Mouse (Mus musculus) liver, embryonic 12.5 days (tissue): ENCODE results near the gene Bbs2. TPM values are rescaled to one million over a fixed set of nuclear protein-coding genes. Genes with fewer than 3 reads are reported as not detected.
"Not testable (repeated sequence)": the region's sequence is repeated elsewhere in the genome, so short reads cannot be mapped to it uniquely, and the experiment has no call there.

Experiments used
- ATAC-seq: fragments of 200-750 bp; cut with Nextera tagmentation; 2 replicates; pipeline ENCODE4 v1.8.0; 2017; ENCODE audit warnings: moderate number of reproducible peaks, mild to moderate bottlenecking, moderate library complexity
- H3K27ac ChIP-seq: fragments of 300-500 bp; sonication (generic); 2 replicates; pipeline ENCODE4 v1.5.1; 2016; ENCODE audit warnings: mild to moderate bottlenecking
- H3K27me3 ChIP-seq: fragments of 300-500 bp; sonication (generic); replicated peaks from 2 replicates; pipeline ENCODE4 v1.6.1; 2016; ENCODE audit warnings: mild to moderate bottlenecking, moderate library complexity
- H3K36me3 ChIP-seq: fragments of 300-500 bp; sonication (generic); 2 replicates; pipeline ENCODE4 v1.6.1; 2016; ENCODE audit warnings: mild to moderate bottlenecking, moderate library complexity
- H3K4me1 ChIP-seq: fragments of 300-500 bp; sonication (generic); 2 replicates; pipeline ENCODE4 v1.6.1; 2016
- H3K4me2 ChIP-seq: fragments of 300-500 bp; sonication (generic); 2 replicates; pipeline ENCODE4 v1.6.1; 2016; ENCODE audit warnings: mild to moderate bottlenecking, moderate library complexity
- H3K4me3 ChIP-seq: fragments of 300-500 bp; sonication (generic); 2 replicates; pipeline ENCODE4 v1.5.1; 2016; ENCODE audit warnings: mild to moderate bottlenecking, moderate library complexity
- H3K9ac ChIP-seq: fragments of 300-500 bp; sonication (generic); 2 replicates; pipeline ENCODE4 v1.6.1; 2016; ENCODE audit warnings: mild to moderate bottlenecking, moderate library complexity
- H3K9me3 ChIP-seq: fragments of 300-500 bp; sonication (generic); replicated peaks from 2 replicates; pipeline ENCODE4 v1.6.1; 2016; ENCODE audit warnings: mild to moderate bottlenecking, moderate library complexity
- WGBS: fragments of 180-500 bp; shearing (Covaris S2); methylation state at CpG from one replicate; pipeline ENCODE4 v1.1.7; 2016; ENCODE audit not compliant: insufficient replicate concordance; 5-methylcytosine and 5-hydroxymethylcytosine counted together
- polyA plus RNA-seq: library from polyadenylated mRNA; unstranded; fragments of >200 nt; fragmentation: Nextera tagmentation; extraction: Ambion mirVana; gene quantifications from 2 replicates; pipeline ENCODE4 v1.2.1, GENCODE M21; 2016

Gene Bbs2
- 5.5 and 6.3 TPM in 2 replicates for polyA plus RNA-seq

DNA sequence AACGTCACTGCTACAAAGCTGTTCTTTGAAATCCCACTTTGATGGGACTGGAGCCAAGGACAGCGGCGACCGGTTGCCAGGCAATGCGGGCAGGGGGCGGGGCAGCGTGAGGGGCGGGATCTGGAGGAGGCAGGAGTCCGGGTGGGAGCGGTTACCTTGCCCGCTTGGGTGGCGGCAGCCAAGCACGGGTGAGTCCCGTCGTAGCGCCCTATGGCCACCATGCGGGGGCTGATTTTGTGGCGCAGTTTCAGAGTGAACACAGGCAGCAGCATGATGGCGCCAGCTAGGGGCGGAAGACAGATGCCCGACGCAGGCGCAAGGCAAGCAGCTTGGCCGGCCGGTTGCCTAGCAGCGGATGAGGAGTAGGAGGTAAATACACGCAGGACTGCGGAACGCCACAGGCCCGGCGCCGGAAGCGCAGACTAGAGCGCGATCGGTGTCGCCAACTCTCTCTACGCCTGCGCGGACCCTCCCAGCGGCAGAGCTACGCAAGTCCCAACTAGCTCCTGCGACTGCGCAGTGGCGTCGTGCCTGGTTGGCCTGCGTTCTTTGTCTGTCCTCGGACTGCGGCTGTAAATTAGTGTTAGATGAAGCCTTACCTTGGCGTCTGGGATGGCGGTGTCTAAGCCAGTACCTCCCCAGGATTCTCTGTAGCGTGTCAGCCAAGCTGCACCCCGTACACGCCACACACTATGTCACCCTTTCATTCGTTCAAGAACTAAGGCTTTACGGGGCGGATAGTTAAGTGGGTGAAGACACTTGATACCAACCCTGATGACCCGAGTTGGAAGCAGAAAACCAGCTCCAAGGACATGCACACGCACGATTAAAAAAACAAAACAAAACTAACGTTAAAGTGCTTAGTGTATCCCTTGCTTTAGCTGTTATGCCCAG lies at the start of gene Bbs2:
Gene Bbs2 (minus strand): TSS at position 848 of the 894 bp plus-strand sequence.
- Histone ChIP-seq H3K9ac (peak within 1 kb of the TSS; percentile 77), H3K36me3 (no peaks in the 10 kb centered on the region), H3K27me3 (peaks cover 37% of the 10 kb centered on the region), H3K4me3 (peak within 1 kb of the TSS; percentile 72), H3K9me3 (no peaks in the 10 kb centered on the region), H3K27ac (peak within 1 kb of the TSS; percentile 95), H3K4me2 (peak within 1 kb of the TSS; percentile 76), H3K4me1 (peaks cover 18% of the 10 kb centered on the region)
- ATAC-seq, result peak; percentile 100
- WGBS, result 3% methylated on average over 61 of the region's 61 CpGs

DNA sequence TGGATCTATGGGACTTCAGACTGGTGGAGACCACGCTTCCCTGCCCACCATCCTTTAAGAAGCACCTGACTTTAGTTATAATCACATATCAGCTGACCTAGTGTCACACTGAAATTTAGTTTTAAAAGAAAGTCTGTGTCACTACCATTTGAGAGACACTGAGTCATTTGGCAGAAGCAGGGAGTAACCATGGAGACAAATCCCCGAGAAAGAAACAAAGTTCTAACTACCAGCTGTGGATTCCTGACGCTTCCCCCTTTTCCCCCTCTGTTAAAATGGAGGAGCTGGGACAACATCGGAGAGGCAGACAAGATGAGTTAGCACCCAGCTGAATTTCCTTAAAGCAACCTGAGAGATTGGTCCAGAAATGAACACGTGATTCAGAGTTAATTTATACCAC lies 49.5 kb upstream of the Bbs2 start:
- ATAC-seq, result no peak
- Histone ChIP-seq H3K4me2 (no peak overlapping the region), H3K27me3 (peaks cover 51% of the 10 kb centered on the region)

DNA sequence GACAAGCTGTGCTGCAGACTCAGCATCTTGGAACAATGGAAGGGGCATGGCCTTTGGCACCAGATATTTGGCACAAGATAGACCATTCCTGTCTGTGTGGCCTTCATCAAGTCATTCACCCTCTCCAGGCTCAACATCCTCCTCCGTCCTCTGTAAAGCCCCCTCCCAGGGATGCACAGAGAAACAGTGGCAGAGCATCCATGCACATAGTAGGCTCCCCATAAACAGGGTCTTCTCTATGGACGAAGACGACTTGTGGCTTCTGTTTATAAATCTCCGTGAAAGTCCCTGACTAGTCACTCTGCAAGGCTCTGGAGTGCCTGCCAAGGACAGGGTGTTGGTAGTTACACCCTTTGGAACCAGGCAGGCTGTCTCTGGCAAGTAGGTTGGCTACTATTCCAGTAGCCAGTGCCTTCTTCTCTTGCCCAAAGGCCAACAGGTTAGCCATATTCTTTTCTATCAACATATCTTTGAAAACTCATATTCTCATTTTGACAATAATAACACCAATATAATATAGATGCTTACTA lies 41.6 kb upstream of the Bbs2 start:
- 0 out of 2 replicates have a peak, but pooled peaks cover 4% of the 10 kb centered on the region for H3K4me1 ChIP-seq
- H3K9ac ChIP-seq, result no peak overlapping the region
- H3K27me3 ChIP-seq, result peaks cover 36% of the 10 kb centered on the region
- no peaks in the 10 kb centered on the region for H3K36me3 ChIP-seq
- WGBS, result 63% methylated on average over 4 of the region's 4 CpGs
- H3K27ac ChIP-seq, result no peak overlapping the region
- no peak overlapping the region for H3K4me2 ChIP-seq
- ATAC-seq, result no peak
- H3K4me3 ChIP-seq, result no peak overlapping the region
- H3K9me3 ChIP-seq, result no peaks in the 10 kb centered on the region

More for the DNA sequence above, 49.5 kb upstream of the Bbs2 start:
- Histone ChIP-seq H3K36me3 (no peaks in the 10 kb centered on the region), H3K4me3 (no peak overlapping the region), H3K4me1 (peaks cover 40% of the 10 kb centered on the region), H3K9ac (no peak overlapping the region), H3K27ac (no peak overlapping the region), H3K9me3 (no peaks in the 10 kb centered on the region)
- WGBS, result 48% methylated on average over 5 of the region's 5 CpGs

DNA sequence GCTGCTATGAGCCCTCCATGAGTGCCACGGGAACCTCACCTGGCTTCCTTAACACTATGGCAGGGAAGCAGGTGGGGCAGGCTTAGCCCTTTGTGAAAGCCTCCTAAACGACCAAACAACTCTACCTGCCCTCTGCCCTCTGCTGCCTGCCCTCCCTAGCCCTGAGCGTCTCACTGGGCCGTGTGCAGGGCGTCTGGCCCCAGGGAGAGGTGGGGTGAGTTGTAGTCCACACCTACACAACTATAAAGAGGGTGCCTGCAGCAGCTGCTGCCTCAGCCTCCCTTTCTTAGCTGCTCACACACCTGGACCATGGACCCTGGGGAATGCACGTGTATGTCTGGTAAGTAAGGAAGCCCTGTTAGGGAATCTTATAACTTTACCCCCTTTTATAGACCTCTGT lies 38.2 kb upstream of the Bbs2 start, which contains the start of gene Mt4:
Gene Mt4 (plus strand): TSS at position 265 of the 400 bp plus-strand sequence.
- WGBS, result 45% methylated on average over 6 of the region's 6 CpGs
- Histone ChIP-seq H3K4me1 (peaks cover 17% of the 10 kb centered on the region), H3K27me3 (peaks cover 23% of the 10 kb centered on the region), H3K9ac (no peak within 1 kb of the TSS), H3K4me3 (no peak within 1 kb of the TSS), H3K36me3 (no peaks in the 10 kb centered on the region), H3K27ac (no peak within 1 kb of the TSS), H3K9me3 (no peaks in the 10 kb centered on the region), H3K4me2 (no peak within 1 kb of the TSS)
- 0 out of 2 replicates have a peak, but pooled peaks have one; percentile 42 for ATAC-seq

DNA sequence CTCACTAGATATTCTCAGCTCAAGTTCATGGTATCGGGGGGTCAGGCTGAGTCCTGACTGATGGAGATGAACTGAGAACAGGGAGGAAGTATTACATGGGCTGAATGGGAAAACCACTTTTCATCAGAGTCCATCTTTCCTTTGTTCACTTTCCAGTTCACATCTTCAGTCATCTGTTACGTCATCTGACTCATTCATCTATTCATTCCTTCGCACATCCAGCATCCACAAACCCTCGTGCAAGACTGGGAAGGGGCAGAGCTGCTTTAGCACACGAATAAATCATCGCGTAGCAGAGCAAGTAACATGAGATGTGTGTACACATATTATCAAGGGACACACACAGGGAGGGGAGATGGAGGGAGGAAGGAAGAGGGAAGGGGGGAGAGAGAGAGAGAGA lies 37.5 kb upstream of the Bbs2 start:
- H3K4me2 ChIP-seq, result no peak overlapping the region
- no peaks in the 10 kb centered on the region for H3K36me3 ChIP-seq
- H3K9me3 ChIP-seq, result no peaks in the 10 kb centered on the region
- H3K4me1 ChIP-seq, result peaks cover 17% of the 10 kb centered on the region
- no peak for ATAC-seq
- WGBS, result 72% methylated on average over 7 of the region's 7 CpGs
- H3K9ac ChIP-seq, result no peak overlapping the region
- no peak overlapping the region for H3K4me3 ChIP-seq
- H3K27me3 ChIP-seq, result peaks cover 26% of the 10 kb centered on the region
- H3K27ac ChIP-seq, result no peak overlapping the region

DNA sequence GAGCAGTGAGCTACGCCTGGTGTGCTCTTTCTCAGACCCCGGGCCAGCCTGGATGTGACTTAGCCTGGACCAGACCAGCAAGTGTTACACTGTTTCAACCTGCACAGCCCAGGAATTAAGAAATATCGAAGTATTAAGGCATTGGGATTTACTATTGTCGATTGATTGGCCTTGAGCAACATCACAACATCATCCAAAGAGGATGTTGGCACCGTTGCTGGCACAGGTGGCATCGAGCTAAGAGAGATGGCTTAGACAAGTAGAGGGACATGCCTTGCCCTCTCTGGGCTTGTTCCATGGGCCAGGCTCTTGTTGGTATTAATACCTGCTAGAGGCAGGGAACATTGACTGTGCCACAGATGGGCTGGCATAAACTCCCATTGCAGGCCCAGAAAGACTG lies 36.8 kb upstream of the Bbs2 start:
- Histone ChIP-seq H3K9me3 (no peaks in the 10 kb centered on the region), H3K4me1 (peaks cover 17% of the 10 kb centered on the region), H3K27ac (no peak overlapping the region), H3K4me3 (no peak overlapping the region), H3K27me3 (peaks cover 29% of the 10 kb centered on the region), H3K36me3 (no peaks in the 10 kb centered on the region), H3K4me2 (no peak overlapping the region), H3K9ac (no peak overlapping the region)
- ATAC-seq, result no peak
- 69% methylated on average over 6 of the region's 6 CpGs for WGBS

DNA sequence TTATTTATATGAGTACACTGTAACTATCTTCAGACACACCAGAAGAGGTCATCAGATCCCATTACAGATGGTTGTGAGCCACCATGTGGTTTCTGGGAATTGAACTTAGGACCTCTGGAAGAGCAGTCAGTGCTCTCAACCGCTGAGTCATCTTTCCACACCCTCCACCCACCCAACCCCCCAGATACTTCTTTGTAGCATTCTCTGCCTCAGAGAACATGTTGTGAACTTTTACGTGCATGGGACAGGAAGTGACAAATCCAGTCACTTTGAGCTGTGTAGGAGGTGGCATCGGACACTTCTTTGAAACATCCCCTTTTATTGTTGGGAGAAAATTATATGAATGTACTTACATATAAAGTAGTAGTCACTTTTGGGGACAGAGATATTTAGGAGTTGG lies 35.9 kb upstream of the Bbs2 start:
- Histone ChIP-seq H3K27me3 (peaks cover 28% of the 10 kb centered on the region), H3K4me1 (peaks cover 17% of the 10 kb centered on the region)
- not testable (repeated sequence) for H3K9me3 ChIP-seq, ATAC-seq, H3K4me2 ChIP-seq, H3K9ac ChIP-seq, H3K4me3 ChIP-seq, H3K36me3 ChIP-seq, H3K27ac ChIP-seq
- WGBS, result 33% methylated on average over 3 of the region's 3 CpGs

DNA sequence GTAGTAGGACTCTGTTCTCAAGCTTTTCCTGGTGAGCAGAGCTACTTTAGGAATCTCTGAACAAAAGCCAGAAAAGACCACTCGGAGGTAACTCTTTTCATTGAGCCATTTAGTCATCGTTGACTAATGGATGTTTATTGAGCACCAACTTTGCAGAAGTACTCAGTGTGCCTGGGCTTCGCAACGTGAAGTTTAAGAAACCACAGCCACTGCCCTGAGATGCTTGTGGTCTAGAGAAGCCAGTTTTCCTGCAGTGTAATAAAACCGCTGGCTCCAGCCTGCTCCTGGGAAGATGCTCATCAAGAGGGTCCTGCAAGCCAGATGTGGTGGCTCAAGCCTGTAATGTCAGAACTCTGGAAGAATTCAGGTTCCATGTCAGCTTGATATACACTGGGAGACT lies 33.4 kb upstream of the Bbs2 start:
- WGBS, result 52% methylated on average over 5 of the region's 5 CpGs
- no peaks in the 10 kb centered on the region for H3K36me3 ChIP-seq
- ATAC-seq, result no peak
- no peak overlapping the region for H3K27ac ChIP-seq
- H3K9ac ChIP-seq, result no peak overlapping the region
- no peaks in the 10 kb centered on the region for H3K9me3 ChIP-seq
- peaks cover 17% of the 10 kb centered on the region for H3K4me1 ChIP-seq
- H3K4me3 ChIP-seq, result no peak overlapping the region
- no peak overlapping the region for H3K4me2 ChIP-seq
- H3K27me3 ChIP-seq, result peaks cover 26% of the 10 kb centered on the region

DNA sequence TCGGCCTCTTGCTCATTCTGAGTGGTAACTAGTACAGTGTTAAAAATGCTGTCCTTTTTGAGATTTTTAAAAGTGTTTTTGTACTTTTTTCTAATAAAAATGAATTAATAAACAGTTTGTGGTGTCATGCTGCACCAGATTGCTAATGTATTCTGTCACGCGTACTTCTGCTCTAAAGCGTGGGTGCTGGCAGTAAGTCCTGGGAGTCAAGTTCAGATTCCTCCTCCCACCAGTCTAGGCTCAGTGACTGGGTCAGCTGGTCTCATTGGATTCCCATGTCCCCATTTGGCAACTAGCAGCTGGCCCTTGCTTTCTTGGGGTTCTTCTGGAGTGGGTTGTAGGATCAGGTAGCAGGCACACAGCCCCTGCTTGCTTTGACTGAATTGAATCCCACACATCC lies 31.4 kb upstream of the Bbs2 start:
- no peak for ATAC-seq
- Histone ChIP-seq H3K9me3 (no peaks in the 10 kb centered on the region), H3K27me3 (peaks cover 29% of the 10 kb centered on the region), H3K4me1 (peaks cover 13% of the 10 kb centered on the region), H3K36me3 (no peaks in the 10 kb centered on the region), H3K4me2 (no peak overlapping the region), H3K4me3 (no peak overlapping the region), H3K27ac (no peak overlapping the region), H3K9ac (no peak overlapping the region)
- 88% methylated on average over 4 of the region's 4 CpGs for WGBS

DNA sequence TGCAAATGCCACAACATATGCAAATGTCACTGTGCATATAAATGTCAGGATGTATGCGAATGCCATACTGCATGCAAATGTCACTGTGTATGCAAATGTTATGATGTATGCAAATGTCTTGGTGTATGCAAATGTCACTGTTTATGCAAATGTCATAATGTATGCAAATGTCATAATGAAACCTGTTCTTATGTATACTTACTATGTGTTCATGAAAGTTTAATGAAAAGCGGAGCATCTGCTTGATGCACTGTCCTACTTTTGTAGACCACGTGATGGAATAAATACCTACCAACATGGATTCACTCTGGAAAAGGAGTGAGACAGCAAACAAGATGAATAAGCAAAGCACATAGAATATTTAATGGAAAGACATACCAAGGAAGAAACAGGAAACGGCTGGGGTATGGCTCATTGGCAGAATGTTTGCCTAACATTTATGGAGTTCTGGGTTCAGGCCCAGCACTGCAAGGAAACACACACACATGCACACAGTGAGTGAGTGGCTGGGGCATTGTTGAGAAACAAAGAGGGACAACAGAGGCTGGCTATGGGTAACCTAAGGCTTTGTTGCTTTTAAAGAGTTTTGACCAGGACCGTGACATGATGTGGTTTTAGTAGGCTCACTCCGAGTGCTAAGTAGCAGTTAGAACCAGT lies 30.5 kb upstream of the Bbs2 start:
- H3K4me2 ChIP-seq, result no peak overlapping the region
- ATAC-seq, result no peak
- H3K9me3 ChIP-seq, result no peaks in the 10 kb centered on the region
- H3K27me3 ChIP-seq, result peaks cover 37% of the 10 kb centered on the region
- 76% methylated on average over 6 of the region's 6 CpGs for WGBS
- no peaks in the 10 kb centered on the region for H3K36me3 ChIP-seq
- peaks cover 6% of the 10 kb centered on the region for H3K4me1 ChIP-seq
- no peak overlapping the region for H3K9ac ChIP-seq
- H3K4me3 ChIP-seq, result no peak overlapping the region
- no peak overlapping the region for H3K27ac ChIP-seq

DNA sequence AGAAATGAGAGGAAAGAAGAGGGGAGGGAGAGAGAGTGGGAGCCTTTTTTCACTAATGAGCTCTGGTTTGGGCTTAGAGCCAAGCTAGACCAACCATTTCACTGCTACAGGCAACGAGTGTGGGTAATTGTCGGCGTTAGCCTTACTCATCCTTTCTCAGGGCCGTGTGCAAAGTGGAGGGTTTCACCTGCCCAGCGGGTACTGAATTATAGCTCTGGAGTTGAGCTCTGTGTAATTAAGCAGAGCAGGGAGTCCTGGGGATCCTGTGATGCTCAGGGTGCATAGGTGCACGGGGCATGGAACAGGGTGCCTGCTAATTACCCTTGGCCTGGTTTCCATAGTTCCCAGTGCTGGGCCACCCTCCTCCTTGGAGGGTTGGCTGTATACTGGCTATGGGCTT lies 29.0 kb upstream of the Bbs2 start:
- Histone ChIP-seq H3K4me1 (no peaks in the 10 kb centered on the region), H3K4me3 (no peak overlapping the region), H3K36me3 (no peaks in the 10 kb centered on the region), H3K27ac (no peak overlapping the region), H3K4me2 (no peak overlapping the region), H3K27me3 (peaks cover 45% of the 10 kb centered on the region), H3K9ac (no peak overlapping the region), H3K9me3 (no peaks in the 10 kb centered on the region)
- 64% methylated on average over 6 of the region's 6 CpGs for WGBS
- no peak for ATAC-seq
